Mouse (Mus musculus): Measurements from ENCODE around the gene Sumo3. TPM values are rescaled to one million over a fixed set of nuclear protein-coding genes. Genes with fewer than 3 reads are reported as not detected.

Gene Sumo3
- total and polyA plus RNA-seq, 2 experiments from 2014 or later, result 218 to 348 TPM

DNA sequence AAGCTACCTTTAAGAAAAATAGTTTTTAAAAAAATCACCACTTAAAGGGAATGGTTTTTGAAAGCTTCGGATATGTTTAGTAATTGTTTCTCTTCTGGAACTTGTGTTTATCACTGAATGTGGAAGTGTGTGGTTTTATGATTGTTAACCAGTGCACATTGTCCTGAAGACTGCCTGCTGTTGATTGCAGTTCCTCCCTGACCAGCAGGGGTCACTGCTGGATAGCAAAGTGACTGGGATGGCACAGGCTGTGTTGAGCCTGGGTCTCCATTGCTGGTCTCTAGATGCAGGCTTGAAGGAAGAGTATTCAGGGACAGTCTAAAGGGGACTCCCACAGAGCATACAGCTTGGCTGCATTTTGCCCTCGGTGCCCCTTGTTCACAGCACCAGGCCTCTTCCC is 21.6 kb downstream of the Sumo3 start:
- no peaks in the 10 kb centered on the region for H3K9me3 ChIP-seq (ENCODE audit: low read length)
- peak; percentile 87 for DNase-seq (ENCODE audit: low spot score)
- no peaks in the 10 kb centered on the region for H3K27me3 ChIP-seq (ENCODE audit: insufficient read depth, low read length)
- H3K9ac ChIP-seq (replicated peaks; ENCODE audit: low read length), result no peak overlapping the region
- H3K4me2 ChIP-seq (ENCODE audit: low read depth, low read length), result no peak overlapping the region
- H3K4me3 ChIP-seq (ENCODE audit: low read length), result no peak overlapping the region
- 31% methylated on average over 2 of the region's 2 CpGs for WGBS
- peak; percentile 99 for TF ChIP-seq CTCF (IDR thresholded peaks at IDR 0.05; ENCODE audit: low read depth)
- peak; percentile 65 for ATAC-seq
- H3K4me1 ChIP-seq (ENCODE audit: insufficient read depth, low read length), result peaks cover 12% of the 10 kb centered on the region; the same call in 1 of the 2 replicates
- H3K36me3 ChIP-seq (ENCODE audit: insufficient read depth, low read length), result peaks cover 7% of the 10 kb centered on the region; the same call in 1 of the 2 replicates
- no peak overlapping the region for H3K27ac ChIP-seq

- no peak overlapping the region for H3K4me2 ChIP-seq (ENCODE audit: low read depth, low read length)
- no peaks in the 10 kb centered on the region for H3K9me3 ChIP-seq (ENCODE audit: low read length)
- no peak for DNase-seq (ENCODE audit: low spot score)
- no peak overlapping the region for H3K27ac ChIP-seq
- no peak for TF ChIP-seq CTCF (IDR thresholded peaks at IDR 0.05; ENCODE audit: low read depth)
- no peak for ATAC-seq
- no peak overlapping the region for H3K4me3 ChIP-seq (ENCODE audit: low read length)
- H3K27me3 ChIP-seq (ENCODE audit: insufficient read depth, low read length), result no peaks in the 10 kb centered on the region
- peaks cover 5% of the 10 kb centered on the region; the same call in 1 of the 2 replicates for H3K4me1 ChIP-seq (ENCODE audit: insufficient read depth, low read length)
- H3K9ac ChIP-seq (replicated peaks; ENCODE audit: low read length), result no peak overlapping the region
- 86% methylated on average over 3 of the region's 3 CpGs for WGBS
- peaks cover 13% of the 10 kb centered on the region; the same call in 1 of the 2 replicates for H3K36me3 ChIP-seq (ENCODE audit: insufficient read depth, low read length)
Observed at GRCm38 (mm10) chr10:77629163-77629562, 23.3 kb downstream of the Sumo3 start.

- Histone ChIP-seq H3K9ac (replicated peaks; ENCODE audit: low read length) (no peak overlapping the region), H3K4me3 (ENCODE audit: low read length) (no peak overlapping the region), H3K27me3 (ENCODE audit: insufficient read depth, low read length) (no peaks in the 10 kb centered on the region), H3K4me2 (ENCODE audit: low read depth, low read length) (no peak overlapping the region), H3K36me3 (ENCODE audit: insufficient read depth, low read length) (peaks cover 17% of the 10 kb centered on the region; the same call in 1 of the 2 replicates), H3K27ac (no peak overlapping the region), H3K4me1 (ENCODE audit: insufficient read depth, low read length) (no peaks in the 10 kb centered on the region), H3K9me3 (ENCODE audit: low read length) (no peaks in the 10 kb centered on the region)
- DNase-seq (ENCODE audit: low spot score) (no peak), ATAC-seq (no peak)
- 77% methylated on average over 1 of the region's 1 CpGs for WGBS
- peak; percentile 55 for TF ChIP-seq CTCF (IDR thresholded peaks at IDR 0.05; ENCODE audit: low read depth)
Observed at GRCm38 (mm10) chr10:77629970-77630369, 24.1 kb downstream of the Sumo3 start.

- H3K27ac ChIP-seq, result peak overlapping the region; percentile 45; the same call in 1 of the 2 replicates
- WGBS, result 78% methylated on average over 6 of the region's 6 CpGs
- H3K9me3 ChIP-seq (ENCODE audit: low read length), result no peaks in the 10 kb centered on the region
- H3K4me3 ChIP-seq (ENCODE audit: low read length), result no peak overlapping the region
- no peaks in the 10 kb centered on the region for H3K27me3 ChIP-seq (ENCODE audit: insufficient read depth, low read length)
- ATAC-seq (no peak), DNase-seq (ENCODE audit: low spot score) (no peak)
- no peak overlapping the region for H3K9ac ChIP-seq (replicated peaks; ENCODE audit: low read length)
- no peaks in the 10 kb centered on the region for H3K4me1 ChIP-seq (ENCODE audit: insufficient read depth, low read length)
- H3K4me2 ChIP-seq (ENCODE audit: low read depth, low read length), result no peak overlapping the region
- H3K36me3 ChIP-seq (ENCODE audit: insufficient read depth, low read length), result peaks cover 17% of the 10 kb centered on the region
- TF ChIP-seq CTCF (IDR thresholded peaks at IDR 0.05; ENCODE audit: low read depth), result no peak
Observed at GRCm38 (mm10) chr10:77634016-77634415, 28.1 kb downstream of the Sumo3 start.

GRCm38 (mm10) chr10:77634452-77635231 is 28.7 kb downstream of the Sumo3 start:
- Histone ChIP-seq H3K27me3 (ENCODE audit: insufficient read depth, low read length) (no peaks in the 10 kb centered on the region), H3K36me3 (ENCODE audit: insufficient read depth, low read length) (peaks cover 17% of the 10 kb centered on the region), H3K27ac (peak overlapping the region; percentile 55; the same call in 1 of the 2 replicates), H3K4me3 (ENCODE audit: low read length) (no peak overlapping the region), H3K4me1 (ENCODE audit: insufficient read depth, low read length) (no peaks in the 10 kb centered on the region), H3K9ac (replicated peaks; ENCODE audit: low read length) (no peak overlapping the region), H3K4me2 (ENCODE audit: low read depth, low read length) (no peak overlapping the region), H3K9me3 (ENCODE audit: low read length) (no peaks in the 10 kb centered on the region)
- WGBS, result 30% methylated on average over 13 of the region's 13 CpGs
- TF ChIP-seq CTCF (IDR thresholded peaks at IDR 0.05; ENCODE audit: low read depth), result peak; percentile 29
- ATAC-seq, result peak; percentile 82
- DNase-seq (ENCODE audit: low spot score), result peak; percentile 45

- Histone ChIP-seq H3K4me1 (ENCODE audit: insufficient read depth, low read length) (no peaks in the 10 kb centered on the region), H3K4me2 (ENCODE audit: low read depth, low read length) (no peak overlapping the region), H3K9ac (replicated peaks; ENCODE audit: low read length) (no peak overlapping the region), H3K9me3 (ENCODE audit: low read length) (no peaks in the 10 kb centered on the region), H3K27me3 (ENCODE audit: insufficient read depth, low read length) (no peaks in the 10 kb centered on the region), H3K36me3 (ENCODE audit: insufficient read depth, low read length) (peaks cover 18% of the 10 kb centered on the region), H3K4me3 (ENCODE audit: low read length) (no peak overlapping the region), H3K27ac (no peak overlapping the region)
- TF ChIP-seq CTCF (IDR thresholded peaks at IDR 0.05; ENCODE audit: low read depth), result no peak
- DNase-seq (ENCODE audit: low spot score), result no peak
- WGBS, result 94% methylated on average over 7 of the region's 7 CpGs
- ATAC-seq, result no peak
Observed at GRCm38 (mm10) chr10:77636234-77636922, 30.5 kb downstream of the Sumo3 start.
